Mouse (Mus musculus): ENCODE results near the gene Mapkap1.

Gene Mapkap1

DNA sequence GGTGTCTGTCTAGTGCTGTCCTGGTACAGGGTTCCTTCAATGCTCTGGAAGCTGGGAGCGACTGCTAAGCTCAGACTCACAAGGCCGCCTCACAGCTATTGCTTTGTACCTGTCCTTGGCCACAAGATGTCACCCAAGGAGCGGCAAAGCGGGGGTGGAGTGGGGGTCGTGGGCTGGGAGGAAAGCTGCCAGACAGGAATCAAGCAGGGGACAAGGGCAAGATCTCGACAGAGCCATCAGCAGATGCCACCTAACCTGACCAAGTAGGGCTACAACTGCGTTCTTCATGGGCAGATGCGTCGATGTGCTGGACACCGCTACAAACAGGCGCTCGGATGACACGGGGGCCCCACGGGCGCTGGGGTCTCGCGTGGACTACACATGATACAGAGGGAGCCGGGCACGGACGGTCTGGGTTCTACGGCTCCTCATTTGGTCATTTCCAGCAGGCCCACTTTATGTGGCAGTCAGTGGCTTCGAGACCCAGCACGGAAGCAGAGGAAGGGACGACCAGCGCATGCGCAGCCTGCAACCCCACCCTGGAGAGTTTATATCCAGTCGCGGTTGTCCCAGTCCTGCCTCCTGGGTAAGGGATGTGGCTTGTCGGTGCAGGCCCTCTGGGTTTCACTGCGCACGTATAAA lies 264.9 kb downstream of the Mapkap1 start:
- DNase-seq (ENCODE audit: extremely low read depth, insufficient read length, low spot score), result peak; percentile 19

DNA sequence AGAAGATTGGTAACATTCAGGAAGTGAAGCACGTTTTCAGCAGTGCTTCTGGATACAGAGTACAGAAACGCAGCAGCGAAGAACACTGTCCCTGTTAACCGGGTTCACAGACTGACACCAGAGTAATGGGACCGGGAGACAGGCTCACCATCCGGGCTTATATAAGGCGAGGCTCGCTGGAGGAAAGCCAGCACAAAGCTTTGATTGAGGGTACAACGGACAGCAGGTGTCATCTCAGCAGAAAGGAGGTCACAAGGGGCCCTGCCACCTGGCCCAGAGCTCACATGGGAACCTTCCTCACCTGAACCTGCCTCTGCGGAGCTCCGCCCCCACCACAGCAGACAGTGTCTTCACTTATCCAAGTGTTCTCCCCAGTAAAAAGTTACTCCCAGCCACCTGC lies 267.3 kb downstream of the Mapkap1 start:
- no peak for DNase-seq (ENCODE audit: extremely low read depth, insufficient read length, low spot score)
